Mouse (Mus musculus) erythroblast, adult 5-6 weeks (primary cell): ENCODE measurements around the gene Rer1. TPM values are rescaled to one million over a fixed set of nuclear protein-coding genes. Genes with fewer than 3 reads are reported as not detected.

Source experiments
- ATAC-seq: replicated peaks from 2 replicates; pipeline ENCODE4 v1.8.0; 2016; ENCODE audit warnings: moderate number of reproducible peaks, mild to moderate bottlenecking, moderate TSS enrichment, inconsistent platforms; ENCODE audit not compliant: poor library complexity, low FRiP score, severe bottlenecking
- total RNA-seq, 2 experiments: library from RNA; stranded (forward) in 1 of 2; stranded (reverse) in 1 of 2; fragments of 150-400 nt in 1 of 2; fragments of 200-764, 138-1000 nt in 1 of 2; gene quantifications; 2 replicates each; pipeline versions ENCODE4 v1.2.3 to v1.2.4; 2015 to 2017; ENCODE audit warnings: low replicate concordance in 2 of 2

The Rer1 gene
- total RNA-seq, 2 experiments from 2014 or later = 27.1 to 34.8 TPM

- no peak for ATAC-seq
Observed at GRCm38 (mm10) chr4:155040197-155040596, 46.0 kb downstream of the Rer1 start.

- no peak for ATAC-seq
Observed at GRCm38 (mm10) chr4:155034787-155035186, 51.4 kb downstream of the Rer1 start.

- no peak for ATAC-seq
Observed at GRCm38 (mm10) chr4:155034202-155034601, 52.0 kb downstream of the Rer1 start.

- ATAC-seq = no peak
Observed at GRCm38 (mm10) chr4:155033115-155033514, 53.1 kb downstream of the Rer1 start.

GRCm38 (mm10) chr4:155024170-155025010, 61.8 kb downstream of the Rer1 start:
- ATAC-seq = no peak

Other genes starting within 250 kb of the Rer1 start
- gene Ttc34, start 248.9 kb downstream of the Rer1 start, total RNA-seq (2015; ENCODE audit: low replicate concordance) = not detected in 2 replicates
- gene Ttc34, start 248.9 kb downstream of the Rer1 start, total RNA-seq (2017; ENCODE audit: low replicate concordance) = not detected in 2 replicates
- gene Mmel1, start 216.8 kb downstream of the Rer1 start, total RNA-seq (2015; ENCODE audit: low replicate concordance) = 1.0 and 4.0 TPM in 2 replicates
- gene Mmel1, start 216.8 kb downstream of the Rer1 start, total RNA-seq (2017; ENCODE audit: low replicate concordance) = 7.1 and 9.9 TPM in 2 replicates
- 3.6 and 8.8 TPM in 2 replicates for gene Fam213b, start 187.2 kb downstream of the Rer1 start, total RNA-seq (2015; ENCODE audit: low replicate concordance)
- 2.3 and 2.5 TPM in 2 replicates for gene Fam213b, start 187.2 kb downstream of the Rer1 start, total RNA-seq (2017; ENCODE audit: low replicate concordance)
- gene Tnfrsf14, start 157.8 kb downstream of the Rer1 start, total RNA-seq (2015; ENCODE audit: low replicate concordance) = 634 and 677 TPM in 2 replicates
- 775 and 846 TPM in 2 replicates for gene Tnfrsf14, start 157.8 kb downstream of the Rer1 start, total RNA-seq (2017; ENCODE audit: low replicate concordance)
- not detected in 2 replicates for gene Hes5, start 125.5 kb downstream of the Rer1 start, total RNA-seq (2015; ENCODE audit: low replicate concordance)
- gene Hes5, start 125.5 kb downstream of the Rer1 start, total RNA-seq (2017; ENCODE audit: low replicate concordance) = not detected in 2 replicates
- 11.7 and 19.6 TPM in 2 replicates for gene Pank4, start 122.3 kb downstream of the Rer1 start, total RNA-seq (2015; ENCODE audit: low replicate concordance)
- 11.1 and 11.2 TPM in 2 replicates for gene Pank4, start 122.3 kb downstream of the Rer1 start, total RNA-seq (2017; ENCODE audit: low replicate concordance)
- not detected in 2 replicates for gene Plch2, start 29.6 kb downstream of the Rer1 start, total RNA-seq (2015; ENCODE audit: low replicate concordance)
- not detected in 2 replicates for gene Plch2, start 29.6 kb downstream of the Rer1 start, total RNA-seq (2017; ENCODE audit: low replicate concordance)
- gene Pex10, start 19.4 kb downstream of the Rer1 start, total RNA-seq (2015; ENCODE audit: low replicate concordance) = 0.42 and 2.7 TPM in 2 replicates
- gene Pex10, start 19.4 kb downstream of the Rer1 start, total RNA-seq (2017; ENCODE audit: low replicate concordance) = 0.42 and 3.6 TPM in 2 replicates
- 2.9 TPM in 1 of 2 replicates, not detected in the other for gene Morn1, start 195 bp upstream of the Rer1 start, total RNA-seq (2015; ENCODE audit: low replicate concordance)
- 0.28 TPM in 1 of 2 replicates, not detected in the other for gene Morn1, start 195 bp upstream of the Rer1 start, total RNA-seq (2017; ENCODE audit: low replicate concordance)
- gene Ski, start 136.2 kb upstream of the Rer1 start, total RNA-seq (2015; ENCODE audit: low replicate concordance) = 8.8 and 10.8 TPM in 2 replicates
- gene Ski, start 136.2 kb upstream of the Rer1 start, total RNA-seq (2017; ENCODE audit: low replicate concordance) = 2.8 and 3.4 TPM in 2 replicates
- 5.4 and 8.1 TPM in 2 replicates for gene Faap20, start 163.4 kb upstream of the Rer1 start, total RNA-seq (2015; ENCODE audit: low replicate concordance)
- 2.9 and 3.5 TPM in 2 replicates for gene Faap20, start 163.4 kb upstream of the Rer1 start, total RNA-seq (2017; ENCODE audit: low replicate concordance)